Mouse (Mus musculus): Measurements from ENCODE around the gene St6galnac6. TPM values are rescaled to one million over a fixed set of nuclear protein-coding genes. Genes with fewer than 3 reads are reported as not detected.

St6galnac6 gene
- polyA plus RNA-seq, 1 experiment from 2014 or later = 12.2 TPM

- H3K9ac ChIP-seq (ENCODE audit: low read length) = no peak overlapping the region
These were observed 44.6 kb downstream of the St6galnac6 start for GRCm38 (mm10) chr2:32644083-32644482.

DNA sequence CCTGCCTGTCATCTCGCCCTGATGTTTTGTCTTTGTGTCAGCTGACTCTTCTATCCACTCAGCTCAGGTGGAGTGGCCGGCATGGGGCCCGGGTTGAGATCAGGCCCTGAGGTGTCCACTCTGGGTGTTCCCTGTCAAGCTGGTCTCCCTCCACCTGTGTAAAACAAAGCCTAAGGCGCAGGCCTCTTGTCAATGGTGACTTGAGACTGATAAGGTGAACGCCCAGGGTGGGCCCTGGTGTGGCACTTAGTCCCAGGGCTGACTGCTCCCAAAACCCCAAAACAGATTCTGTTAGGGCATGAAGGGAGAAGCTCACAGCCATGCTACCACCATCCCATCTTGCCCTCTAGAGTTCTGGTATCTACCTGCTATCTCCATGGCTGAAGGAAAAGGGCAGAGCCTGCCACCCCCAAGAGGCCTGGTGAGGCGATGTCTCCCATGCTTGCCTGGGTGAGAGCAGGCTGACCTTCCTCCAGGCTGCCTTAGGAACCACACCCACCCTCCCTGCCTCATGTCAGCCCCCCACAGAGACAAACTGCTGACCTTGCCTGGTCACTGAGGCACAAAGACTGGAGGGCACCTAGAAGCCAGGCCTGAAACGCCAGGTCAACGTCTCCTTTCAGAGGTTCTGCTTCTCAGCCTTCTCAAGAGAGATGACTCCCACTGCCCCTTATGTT is 45.4 kb downstream of the St6galnac6 start:
- H3K4me1 ChIP-seq (ENCODE audit: control insufficient read depth in 2 of 2, insufficient read depth in 2 of 2, low read length in 2 of 2) = peaks cover 37 to 44% of the 10 kb centered on the region in 2 experiments
- peak overlapping the region; percentile 4 to 90; a peak in 2 of 4 replicates for H3K27ac ChIP-seq (replicated peaks in 1 of 2; ENCODE audit: control insufficient read depth in 1 of 2, insufficient read depth in 1 of 2, low read depth in 2 of 2, low read length in 2 of 2)

More at GRCm38 (mm10) chr2:32644083-32644482, 44.6 kb downstream of the St6galnac6 start:
- Histone ChIP-seq H3K4me3 (ENCODE audit: control insufficient read depth in 1 of 2, insufficient read depth in 1 of 2, low read depth in 1 of 2, low read length in 2 of 2) (no peak overlapping the region), H3K36me3 (ENCODE audit: control insufficient read depth, insufficient read depth, low read length) (peaks cover 4% of the 10 kb centered on the region; the same call in 1 of the 2 replicates), H3K4me1 (ENCODE audit: control insufficient read depth in 2 of 2, insufficient read depth in 2 of 2, low read length in 2 of 2) (peaks cover 37 to 44% of the 10 kb centered on the region in 2 experiments), H3K27me3 (ENCODE audit: control insufficient read depth, insufficient read depth, low read length) (no peaks in the 10 kb centered on the region), H3K9me3 (ENCODE audit: control insufficient read depth, low read length) (no peaks in the 10 kb centered on the region), H3K4me2 (ENCODE audit: low read length) (no peak overlapping the region), H3K27ac (replicated peaks in 1 of 2; ENCODE audit: control insufficient read depth in 1 of 2, insufficient read depth in 1 of 2, low read depth in 2 of 2, low read length in 2 of 2) (peak overlapping the region in 1 of 2 experiments; percentile 90; a peak in 2 of 4 replicates)
- no peak for ATAC-seq (ENCODE audit: insufficient number of reproducible peaks, insufficient read depth, low FRiP score, low read depth)
- WGBS = 42% methylated on average over 9 of the region's 9 CpGs

DNA sequence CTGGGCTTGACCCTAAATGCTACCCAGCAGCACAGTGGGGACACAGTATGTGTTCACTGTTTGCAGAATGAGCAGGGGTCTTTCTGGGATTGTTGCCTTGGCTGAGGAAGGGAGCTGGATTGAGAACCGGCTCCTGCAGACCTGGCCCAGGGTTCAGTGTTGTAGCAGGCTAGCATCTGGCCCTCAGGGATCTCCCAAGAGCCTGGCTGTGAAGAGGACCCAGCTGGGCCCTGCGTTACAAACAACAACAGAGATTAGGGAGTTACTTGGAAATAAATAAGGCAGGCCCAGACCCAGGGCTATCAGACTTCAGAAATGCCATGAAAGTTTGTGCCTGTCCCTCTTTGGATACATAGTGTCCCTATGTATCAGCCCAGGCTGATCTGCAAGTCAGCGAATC is 46.1 kb downstream of the St6galnac6 start:
- Histone ChIP-seq H3K4me1 (ENCODE audit: control insufficient read depth in 2 of 2, insufficient read depth in 2 of 2, low read length in 2 of 2) (peaks cover 34 to 42% of the 10 kb centered on the region in 2 experiments), H3K36me3 (ENCODE audit: control insufficient read depth, insufficient read depth, low read length) (peaks cover 12% of the 10 kb centered on the region; the same call in 1 of the 2 replicates)

More for the DNA sequence above, 45.4 kb downstream of the St6galnac6 start:
- WGBS = 72% methylated on average over 8 of the region's 8 CpGs
- no peak overlapping the region for H3K9ac ChIP-seq (ENCODE audit: low read length)
- no peaks in the 10 kb centered on the region for H3K9me3 ChIP-seq (ENCODE audit: control insufficient read depth, low read length)
- no peak for ATAC-seq (ENCODE audit: insufficient number of reproducible peaks, insufficient read depth, low FRiP score, low read depth)
- H3K4me2 ChIP-seq (ENCODE audit: low read length) = no peak overlapping the region
- no peak overlapping the region for H3K4me3 ChIP-seq (ENCODE audit: control insufficient read depth in 1 of 2, insufficient read depth in 1 of 2, low read depth in 1 of 2, low read length in 2 of 2)
- H3K27me3 ChIP-seq (ENCODE audit: control insufficient read depth, insufficient read depth, low read length) = no peaks in the 10 kb centered on the region
- H3K36me3 ChIP-seq (ENCODE audit: control insufficient read depth, insufficient read depth, low read length) = peaks cover 8% of the 10 kb centered on the region; the same call in 1 of the 2 replicates

GRCm38 (mm10) chr2:32646379-32647056 is 47.0 kb downstream of the St6galnac6 start, which contains the start of gene Eng:
Gene Eng, plus strand, starts transcription at chr2:32646595.
- Histone ChIP-seq H3K9ac (ENCODE audit: low read length) (peak within 1 kb of the TSS; percentile 75), H3K4me2 (ENCODE audit: low read length) (peak within 1 kb of the TSS; percentile 58), H3K4me1 (ENCODE audit: control insufficient read depth in 2 of 2, insufficient read depth in 2 of 2, low read length in 2 of 2) (peaks cover 31 to 39% of the 10 kb centered on the region in 2 experiments), H3K27ac (replicated peaks in 1 of 2; ENCODE audit: control insufficient read depth in 1 of 2, insufficient read depth in 1 of 2, low read depth in 2 of 2, low read length in 2 of 2) (peak within 1 kb of the TSS; percentile 80 to 90), H3K4me3 (ENCODE audit: control insufficient read depth in 1 of 2, insufficient read depth in 1 of 2, low read depth in 1 of 2, low read length in 2 of 2) (peak within 1 kb of the TSS; percentile 51 to 58), H3K9me3 (ENCODE audit: control insufficient read depth, low read length) (no peaks in the 10 kb centered on the region), H3K36me3 (ENCODE audit: control insufficient read depth, insufficient read depth, low read length) (peaks cover 18% of the 10 kb centered on the region; the same call in 1 of the 2 replicates), H3K27me3 (ENCODE audit: control insufficient read depth, insufficient read depth, low read length) (no peaks in the 10 kb centered on the region)
- WGBS = 35% methylated on average over 31 of the region's 31 CpGs
- peak; percentile 72 for ATAC-seq (ENCODE audit: insufficient number of reproducible peaks, insufficient read depth, low FRiP score, low read depth)

More for the DNA sequence above, 46.1 kb downstream of the St6galnac6 start:
- WGBS = 61% methylated on average over 3 of the region's 3 CpGs
- Histone ChIP-seq H3K9ac (ENCODE audit: low read length) (no peak overlapping the region), H3K9me3 (ENCODE audit: control insufficient read depth, low read length) (no peaks in the 10 kb centered on the region), H3K27me3 (ENCODE audit: control insufficient read depth, insufficient read depth, low read length) (no peaks in the 10 kb centered on the region), H3K27ac (replicated peaks in 1 of 2; ENCODE audit: control insufficient read depth in 1 of 2, insufficient read depth in 1 of 2, low read depth in 2 of 2, low read length in 2 of 2) (peak overlapping the region; percentile 23 to 90; a peak in 3 of 4 replicates), H3K4me2 (ENCODE audit: low read length) (no peak overlapping the region; the same call in 1 of the 2 replicates), H3K4me3 (ENCODE audit: control insufficient read depth in 1 of 2, insufficient read depth in 1 of 2, low read depth in 1 of 2, low read length in 2 of 2) (no peak overlapping the region)
- ATAC-seq (ENCODE audit: insufficient number of reproducible peaks, insufficient read depth, low FRiP score, low read depth) = no peak

GRCm38 (mm10) chr2:32647366-32647765 is 47.9 kb downstream of the St6galnac6 start:
- Histone ChIP-seq H3K9ac (ENCODE audit: low read length) (peak overlapping the region; percentile 75), H3K4me3 (ENCODE audit: control insufficient read depth in 1 of 2, insufficient read depth in 1 of 2, low read depth in 1 of 2, low read length in 2 of 2) (peak overlapping the region; percentile 51 to 58), H3K27me3 (ENCODE audit: control insufficient read depth, insufficient read depth, low read length) (no peaks in the 10 kb centered on the region), H3K27ac (replicated peaks in 1 of 2; ENCODE audit: control insufficient read depth in 1 of 2, insufficient read depth in 1 of 2, low read depth in 2 of 2, low read length in 2 of 2) (peak overlapping the region; percentile 80 to 90), H3K4me2 (ENCODE audit: low read length) (peak overlapping the region; percentile 58), H3K4me1 (ENCODE audit: control insufficient read depth in 2 of 2, insufficient read depth in 2 of 2, low read length in 2 of 2) (peaks cover 26 to 36% of the 10 kb centered on the region in 2 experiments), H3K9me3 (ENCODE audit: control insufficient read depth, low read length) (no peaks in the 10 kb centered on the region), H3K36me3 (ENCODE audit: control insufficient read depth, insufficient read depth, low read length) (peaks cover 22% of the 10 kb centered on the region; the same call in 1 of the 2 replicates)
- ATAC-seq (ENCODE audit: insufficient number of reproducible peaks, insufficient read depth, low FRiP score, low read depth) = no peak
- 67% methylated on average over 7 of the region's 7 CpGs for WGBS

GRCm38 (mm10) chr2:32653764-32654163 is 54.3 kb downstream of the St6galnac6 start:
- peak overlapping the region; percentile 4; the same call in 1 of the 2 replicates for H3K9ac ChIP-seq (ENCODE audit: low read length)

DNA sequence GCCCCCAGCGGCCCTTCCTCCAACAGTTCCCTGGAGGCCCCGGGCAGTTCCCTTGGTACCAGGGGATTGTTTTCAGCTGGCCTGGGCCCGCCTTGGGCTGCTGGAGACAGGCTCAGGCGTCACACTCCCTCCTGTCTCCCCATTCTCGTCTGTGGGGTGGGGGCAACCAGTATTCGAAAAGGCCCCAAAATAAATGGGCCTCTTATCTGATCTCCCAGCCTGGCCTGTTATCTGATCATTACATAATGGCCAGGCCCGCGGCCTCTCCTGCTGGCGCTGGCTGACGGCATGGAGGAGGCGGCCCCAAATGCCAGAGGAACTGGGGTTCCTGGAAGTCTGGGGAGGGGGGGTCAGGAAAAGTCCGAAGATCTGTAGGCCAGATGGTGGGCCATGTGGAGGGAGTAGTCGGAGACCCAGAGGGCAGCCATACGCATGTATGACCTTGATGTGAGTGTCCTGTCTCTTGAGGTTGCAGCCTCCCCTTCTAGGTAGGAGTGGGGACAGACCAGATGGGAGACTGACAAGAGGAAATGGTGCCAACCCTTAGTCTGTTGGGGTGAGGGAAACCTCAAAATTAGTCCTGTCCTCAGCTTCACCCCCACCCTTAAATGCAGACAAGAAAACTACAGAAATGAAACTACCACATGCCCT is 55.4 kb downstream of the St6galnac6 start:
- peak overlapping the region; percentile 26; the same call in 1 of the 2 replicates for H3K9ac ChIP-seq (ENCODE audit: low read length)
- peaks cover 25 to 40% of the 10 kb centered on the region in 2 experiments for H3K4me1 ChIP-seq (ENCODE audit: control insufficient read depth in 2 of 2, insufficient read depth in 2 of 2, low read length in 2 of 2)
- peaks cover 40% of the 10 kb centered on the region for H3K36me3 ChIP-seq (ENCODE audit: control insufficient read depth, insufficient read depth, low read length)
- H3K27ac ChIP-seq (replicated peaks in 1 of 2; ENCODE audit: control insufficient read depth in 1 of 2, insufficient read depth in 1 of 2, low read depth in 2 of 2, low read length in 2 of 2) = peak overlapping the region; percentile 37 to 78
- 0 out of 2 replicates have a peak, but pooled peaks have one; percentile 18 for ATAC-seq (ENCODE audit: insufficient number of reproducible peaks, insufficient read depth, low FRiP score, low read depth)
- WGBS = 56% methylated on average over 14 of the region's 14 CpGs
- H3K27me3 ChIP-seq (ENCODE audit: control insufficient read depth, insufficient read depth, low read length) = no peaks in the 10 kb centered on the region
- H3K9me3 ChIP-seq (ENCODE audit: control insufficient read depth, low read length) = no peaks in the 10 kb centered on the region
- no peak overlapping the region for H3K4me3 ChIP-seq (ENCODE audit: control insufficient read depth in 1 of 2, insufficient read depth in 1 of 2, low read depth in 1 of 2, low read length in 2 of 2)
- peak overlapping the region; percentile 47 for H3K4me2 ChIP-seq (ENCODE audit: low read length)

More at GRCm38 (mm10) chr2:32653764-32654163, 54.3 kb downstream of the St6galnac6 start:
- 17% methylated on average over 7 of the region's 7 CpGs for WGBS
- ATAC-seq (ENCODE audit: insufficient number of reproducible peaks, insufficient read depth, low FRiP score, low read depth) = 0 out of 2 replicates have a peak, but pooled peaks have one; percentile 22
- no peaks in the 10 kb centered on the region for H3K27me3 ChIP-seq (ENCODE audit: control insufficient read depth, insufficient read depth, low read length)
- peak overlapping the region; percentile 37 to 78; a peak in 3 of 4 replicates for H3K27ac ChIP-seq (replicated peaks in 1 of 2; ENCODE audit: control insufficient read depth in 1 of 2, insufficient read depth in 1 of 2, low read depth in 2 of 2, low read length in 2 of 2)
- peaks cover 25 to 30% of the 10 kb centered on the region in 2 experiments for H3K4me1 ChIP-seq (ENCODE audit: control insufficient read depth in 2 of 2, insufficient read depth in 2 of 2, low read length in 2 of 2)
- H3K4me3 ChIP-seq (ENCODE audit: control insufficient read depth in 1 of 2, insufficient read depth in 1 of 2, low read depth in 1 of 2, low read length in 2 of 2) = no peak overlapping the region
- peaks cover 39% of the 10 kb centered on the region for H3K36me3 ChIP-seq (ENCODE audit: control insufficient read depth, insufficient read depth, low read length)
- H3K4me2 ChIP-seq (ENCODE audit: low read length) = peak overlapping the region; percentile 47
- no peaks in the 10 kb centered on the region for H3K9me3 ChIP-seq (ENCODE audit: control insufficient read depth, low read length)
